Mouse (Mus musculus): ENCODE data around the gene Lrrc39. TPM values are rescaled to one million over a fixed set of nuclear protein-coding genes. Genes with fewer than 3 reads are reported as not detected.
"Not testable (repeated sequence)": the region's sequence is repeated elsewhere in the genome, so short reads cannot be mapped to it uniquely, and the experiment has no call there.

Gene Lrrc39
- 0.35 and 0.50 TPM in 2 replicates for polyA plus RNA-seq (2015; fragmentation: Nextera tagmentation; extraction: Ambion mirVana)

DNA sequence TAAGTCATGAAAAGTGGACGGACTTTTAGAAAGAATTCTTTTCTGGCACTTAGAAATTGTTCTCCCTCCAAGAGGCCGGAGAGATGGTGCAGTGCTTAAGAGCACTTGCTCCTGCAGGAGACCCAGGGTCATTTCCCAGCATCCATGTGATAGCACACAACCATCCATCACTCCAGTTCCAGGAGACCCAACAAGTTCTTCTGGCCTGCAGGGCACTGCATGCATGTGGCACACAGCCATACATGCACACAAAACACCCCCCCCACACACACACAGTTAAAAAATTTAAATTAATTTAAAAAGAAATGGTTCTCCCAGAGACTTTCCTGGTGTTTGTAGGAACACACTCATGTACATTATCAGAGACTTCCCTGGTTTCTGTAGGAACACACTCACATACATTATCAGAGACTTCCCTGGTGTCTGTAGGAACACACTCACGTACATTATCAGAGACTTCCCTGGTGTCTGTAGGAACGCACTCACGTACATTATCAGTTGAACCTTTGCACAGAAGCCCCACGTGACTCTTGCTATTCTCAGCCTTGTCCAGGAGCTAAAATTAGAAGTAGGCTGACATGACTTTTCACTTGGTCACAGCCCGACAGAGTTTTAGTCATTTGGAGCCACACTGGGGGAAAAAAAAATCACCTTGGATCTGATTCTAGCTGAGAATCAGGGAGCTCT is at the start of gene Lrrc39:
Gene Lrrc39 (plus strand): TSS at position 566 of the 687 bp plus-strand sequence.
- no peak within 1 kb of the TSS for H3K27ac ChIP-seq
- no peak within 1 kb of the TSS for H3K4me2 ChIP-seq
- H3K27me3 ChIP-seq (replicated peaks) = no peaks in the 10 kb centered on the region
- no peak within 1 kb of the TSS for H3K9ac ChIP-seq
- no peak within 1 kb of the TSS for H3K4me3 ChIP-seq
- no peaks in the 10 kb centered on the region for H3K4me1 ChIP-seq
- 78% methylated on average over 7 of the region's 7 CpGs for WGBS
- H3K9me3 ChIP-seq = no peaks in the 10 kb centered on the region
- no peaks in the 10 kb centered on the region for H3K36me3 ChIP-seq (replicated peaks)
- ATAC-seq (replicated peaks) = no peak

- no peaks in the 10 kb centered on the region for H3K36me3 ChIP-seq (replicated peaks)
Measured at GRCm38 (mm10) chr3:116520141-116520761, 42.5 kb upstream of the Lrrc39 start.

GRCm38 (mm10) chr3:116529741-116530140 is 33.0 kb upstream of the Lrrc39 start:
- WGBS = 59% methylated on average over 4 of the region's 5 CpGs
- Histone ChIP-seq H3K9ac (no peak overlapping the region), H3K27me3 (replicated peaks) (no peaks in the 10 kb centered on the region), H3K4me1 (no peaks in the 10 kb centered on the region), H3K9me3 (no peaks in the 10 kb centered on the region), H3K4me2 (no peak overlapping the region), H3K27ac (no peak overlapping the region), H3K36me3 (replicated peaks) (0 out of 2 replicates have a peak, but pooled peaks cover 4% of the 10 kb centered on the region), H3K4me3 (no peak overlapping the region)
- ATAC-seq (replicated peaks) = no peak

More at GRCm38 (mm10) chr3:116520141-116520761, 42.5 kb upstream of the Lrrc39 start:
- Histone ChIP-seq H3K4me2 (no peak overlapping the region), H3K27ac (no peak overlapping the region), H3K9me3 (no peaks in the 10 kb centered on the region), H3K4me1 (no peaks in the 10 kb centered on the region), H3K4me3 (no peak overlapping the region), H3K27me3 (replicated peaks) (no peaks in the 10 kb centered on the region), H3K9ac (no peak overlapping the region)
- 77% methylated on average over 12 of the region's 12 CpGs for WGBS
- ATAC-seq (replicated peaks) = no peak

DNA sequence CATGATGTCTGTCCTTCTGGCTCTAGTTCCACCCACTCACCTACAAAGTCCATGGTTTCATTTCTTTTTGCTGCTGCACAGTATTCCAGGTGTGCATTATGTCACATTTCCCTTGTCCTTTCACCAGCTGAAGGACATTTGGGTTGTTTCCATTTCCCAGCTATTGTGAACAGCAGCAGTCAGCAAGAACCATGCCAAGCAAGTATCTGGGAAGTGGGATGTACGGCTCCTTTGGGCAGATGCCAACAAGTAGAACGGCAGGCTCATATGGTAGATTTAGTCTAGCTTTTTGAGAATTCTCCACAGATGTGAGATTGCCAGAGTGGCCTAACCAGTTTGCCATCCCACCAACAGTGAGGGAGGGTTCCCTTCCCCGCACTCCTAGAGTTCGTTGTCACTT is 31.9 kb upstream of the Lrrc39 start:
- H3K4me3 ChIP-seq = no peak overlapping the region
- peaks cover 12% of the 10 kb centered on the region; the same call in 1 of the 2 replicates for H3K36me3 ChIP-seq (replicated peaks)
- WGBS = 76% methylated on average over 4 of the region's 4 CpGs
- H3K4me1 ChIP-seq = no peaks in the 10 kb centered on the region
- H3K4me2 ChIP-seq = no peak overlapping the region
- no peak overlapping the region for H3K27ac ChIP-seq
- H3K27me3 ChIP-seq (replicated peaks) = no peaks in the 10 kb centered on the region
- no peaks in the 10 kb centered on the region for H3K9me3 ChIP-seq
- no peak overlapping the region for H3K9ac ChIP-seq
- ATAC-seq (replicated peaks) = no peak

GRCm38 (mm10) chr3:116536428-116537199 is 26.2 kb upstream of the Lrrc39 start:
- Histone ChIP-seq H3K27me3 (replicated peaks) (no peaks in the 10 kb centered on the region), H3K4me2 (no peak overlapping the region), H3K9me3 (no peaks in the 10 kb centered on the region), H3K4me1 (no peaks in the 10 kb centered on the region), H3K36me3 (replicated peaks) (peaks cover 20% of the 10 kb centered on the region; the same call in 1 of the 2 replicates), H3K9ac (no peak overlapping the region), H3K4me3 (no peak overlapping the region), H3K27ac (no peak overlapping the region)
- ATAC-seq (replicated peaks) = no peak
- WGBS = 72% methylated on average over 16 of the region's 16 CpGs

GRCm38 (mm10) chr3:116537200-116537573 is 25.6 kb upstream of the Lrrc39 start:
- H3K27ac ChIP-seq = no peak overlapping the region
- H3K27me3 ChIP-seq (replicated peaks) = no peaks in the 10 kb centered on the region
- peaks cover 20% of the 10 kb centered on the region; the same call in 1 of the 2 replicates for H3K36me3 ChIP-seq (replicated peaks)
- WGBS = 43% methylated on average over 6 of the region's 6 CpGs
- H3K4me3 ChIP-seq = no peak overlapping the region
- no peak overlapping the region for H3K4me2 ChIP-seq
- ATAC-seq (replicated peaks) = no peak
- no peak overlapping the region for H3K9ac ChIP-seq
- no peaks in the 10 kb centered on the region for H3K9me3 ChIP-seq
- H3K4me1 ChIP-seq = no peaks in the 10 kb centered on the region

DNA sequence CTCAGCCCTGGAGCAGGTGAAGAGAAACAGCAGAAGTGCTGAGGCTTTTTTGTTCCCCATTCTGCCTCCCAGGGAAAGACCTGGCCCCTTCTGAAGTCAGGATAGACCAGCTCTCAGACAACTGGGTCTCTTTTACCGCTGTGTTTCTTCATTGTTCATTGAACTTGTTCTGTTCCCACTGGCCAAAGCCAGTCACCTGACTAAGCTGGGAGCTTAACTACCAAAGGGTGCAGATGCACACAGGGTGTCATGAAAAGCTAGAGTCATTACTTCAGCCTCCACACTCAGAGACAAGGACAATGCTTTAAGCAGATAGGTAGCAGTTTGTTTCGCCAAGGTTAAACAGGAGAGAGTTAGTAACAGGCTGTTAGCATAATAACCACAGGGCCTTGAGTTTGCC is 20.7 kb upstream of the Lrrc39 start:
- H3K4me2 ChIP-seq = no peak overlapping the region
- 92% methylated on average over 2 of the region's 2 CpGs for WGBS
- no peaks in the 10 kb centered on the region for H3K27me3 ChIP-seq (replicated peaks)
- no peak overlapping the region for H3K27ac ChIP-seq
- H3K4me1 ChIP-seq = no peaks in the 10 kb centered on the region
- no peak overlapping the region for H3K4me3 ChIP-seq
- H3K36me3 ChIP-seq (replicated peaks) = peaks cover 27% of the 10 kb centered on the region; the same call in 1 of the 2 replicates
- no peak overlapping the region for H3K9ac ChIP-seq
- no peak for ATAC-seq (replicated peaks)
- H3K9me3 ChIP-seq = no peaks in the 10 kb centered on the region

DNA sequence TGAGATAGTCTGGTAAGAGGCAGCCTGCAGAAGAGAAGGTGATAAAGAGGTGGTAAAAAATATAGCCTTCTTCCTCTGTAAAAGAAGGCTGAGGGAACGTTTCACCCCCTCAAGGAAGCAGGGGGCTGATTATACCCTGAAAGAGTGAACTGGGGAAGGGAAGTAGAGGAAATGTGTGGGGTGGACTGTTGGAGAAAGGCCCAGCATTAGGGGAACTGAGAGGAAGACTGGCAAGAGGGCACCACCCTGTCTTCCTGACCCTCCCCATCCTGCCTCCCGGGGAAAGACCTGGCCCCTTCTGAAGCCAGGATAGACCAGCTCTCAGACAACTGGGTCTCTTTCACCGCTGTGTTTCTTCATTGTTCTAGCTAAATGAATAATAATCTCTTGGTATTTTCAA is 20.2 kb upstream of the Lrrc39 start:
- Histone ChIP-seq H3K9ac (no peak overlapping the region), H3K4me1 (no peaks in the 10 kb centered on the region), H3K27me3 (replicated peaks) (no peaks in the 10 kb centered on the region), H3K27ac (no peak overlapping the region), H3K4me2 (no peak overlapping the region), H3K36me3 (replicated peaks) (peaks cover 27% of the 10 kb centered on the region; the same call in 1 of the 2 replicates), H3K4me3 (no peak overlapping the region), H3K9me3 (no peaks in the 10 kb centered on the region)
- no peak for ATAC-seq (replicated peaks)
- WGBS = 84% methylated on average over 3 of the region's 3 CpGs

DNA sequence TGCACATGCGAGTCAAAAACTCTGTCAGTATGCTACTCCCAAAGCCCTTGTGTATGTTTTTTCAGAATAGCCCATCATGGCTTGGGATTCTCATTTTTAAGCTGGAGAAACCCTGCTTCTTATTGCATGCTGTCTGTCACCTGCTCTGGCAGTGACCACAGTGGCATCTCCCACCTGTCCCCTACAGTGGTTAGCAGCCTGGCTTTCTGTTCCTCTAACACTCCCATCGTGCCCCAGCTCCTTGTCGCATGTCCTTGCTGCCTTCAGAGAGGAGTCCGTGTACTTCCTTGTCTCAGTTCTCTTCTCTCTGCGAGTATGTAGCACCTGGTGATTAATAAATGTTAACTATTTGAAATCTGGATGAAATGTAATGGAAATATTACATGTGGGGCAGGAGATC is 15.3 kb upstream of the Lrrc39 start:
- H3K27ac ChIP-seq = no peak overlapping the region
- H3K36me3 ChIP-seq (replicated peaks) = peaks cover 30% of the 10 kb centered on the region; the same call in 1 of the 2 replicates
- H3K4me1 ChIP-seq = no peaks in the 10 kb centered on the region
- H3K9me3 ChIP-seq = no peaks in the 10 kb centered on the region
- H3K4me3 ChIP-seq = no peak overlapping the region
- H3K4me2 ChIP-seq = no peak overlapping the region
- ATAC-seq (replicated peaks) = no peak
- 93% methylated on average over 5 of the region's 5 CpGs for WGBS
- H3K9ac ChIP-seq = no peak overlapping the region
- H3K27me3 ChIP-seq (replicated peaks) = no peaks in the 10 kb centered on the region

DNA sequence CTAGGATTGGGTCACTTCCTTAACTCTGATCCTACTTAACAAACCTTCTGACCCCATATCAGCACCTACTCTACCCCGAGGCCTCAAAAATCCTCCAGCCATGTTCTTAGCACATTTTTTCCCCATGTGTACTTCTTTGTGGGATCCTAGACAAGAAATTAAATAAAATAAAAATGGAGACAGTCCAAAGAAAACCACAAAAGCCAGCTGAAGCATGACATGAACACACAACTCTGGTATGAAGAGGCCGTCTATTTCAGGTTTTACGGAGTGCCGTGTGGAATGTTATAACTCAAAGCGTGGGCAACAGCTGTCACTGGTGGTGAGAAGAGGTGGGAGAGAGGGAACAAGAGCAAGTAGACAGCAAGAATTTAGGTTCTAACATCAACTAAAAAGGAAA is 11.4 kb upstream of the Lrrc39 start:
- H3K4me1 ChIP-seq = no peaks in the 10 kb centered on the region
- H3K9ac ChIP-seq = no peak overlapping the region
- H3K4me2 ChIP-seq = no peak overlapping the region
- 98% methylated on average over 5 of the region's 5 CpGs for whole genome bisulfite sequencing
- H3K9me3 ChIP-seq = no peaks in the 10 kb centered on the region
- H3K27ac ChIP-seq = no peak overlapping the region
- no peak for ATAC-seq (replicated peaks)
- no peaks in the 10 kb centered on the region for H3K27me3 ChIP-seq (replicated peaks)
- H3K4me3 ChIP-seq = no peak overlapping the region
- peaks cover 14% of the 10 kb centered on the region; the same call in 1 of the 2 replicates for H3K36me3 ChIP-seq (replicated peaks)

DNA sequence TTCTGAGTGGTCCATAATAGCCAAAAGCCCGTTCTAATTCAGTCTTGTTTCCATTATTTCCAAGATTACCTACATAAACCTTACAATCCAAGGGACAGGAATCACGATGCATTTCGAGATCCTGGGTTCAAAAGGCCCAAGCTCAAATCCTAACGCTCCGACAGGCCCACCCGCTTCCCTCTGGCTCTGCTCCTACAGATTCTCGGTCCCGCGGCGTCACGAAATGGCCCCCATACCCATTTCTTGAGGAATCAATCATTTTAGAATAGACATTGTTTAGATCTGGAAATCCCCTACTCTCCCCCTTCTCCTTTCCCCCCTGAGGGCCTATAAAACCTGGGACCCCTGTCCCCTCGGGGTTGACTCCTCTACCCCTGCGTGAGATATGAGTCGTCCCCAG is 1.5 kb upstream of the Lrrc39 start:
- H3K9ac ChIP-seq; H3K4me3 ChIP-seq; H3K36me3 ChIP-seq (replicated peaks); H3K27ac ChIP-seq; H3K4me1 ChIP-seq; H3K27me3 ChIP-seq (replicated peaks); ATAC-seq (replicated peaks); H3K9me3 ChIP-seq; H3K4me2 ChIP-seq: not testable (repeated sequence)
- 96% methylated on average over 14 of the region's 14 CpGs for WGBS

GRCm38 (mm10) chr3:116563095-116563492 is 321 bp downstream of the Lrrc39 start:
- H3K27ac ChIP-seq = no peak overlapping the region
- no peak overlapping the region for H3K4me3 ChIP-seq
- no peak overlapping the region for H3K9ac ChIP-seq
- H3K36me3 ChIP-seq (replicated peaks) = no peaks in the 10 kb centered on the region
- no peak for ATAC-seq (replicated peaks)
- H3K27me3 ChIP-seq (replicated peaks) = no peaks in the 10 kb centered on the region
- no peak overlapping the region for H3K4me2 ChIP-seq
- WGBS = 89% methylated on average over 7 of the region's 7 CpGs
- no peaks in the 10 kb centered on the region for H3K4me1 ChIP-seq
- no peaks in the 10 kb centered on the region for H3K9me3 ChIP-seq
